Mouse (Mus musculus): ENCODE measurements around the gene Zdhhc19. TPM values are rescaled to one million over a fixed set of nuclear protein-coding genes. Genes with fewer than 3 reads are reported as not detected.

The Zdhhc19 gene
- polyA plus RNA-seq (2012; rRNA removed; ENCODE audit: low replicate concordance): not detected in 2 replicates

DNA sequence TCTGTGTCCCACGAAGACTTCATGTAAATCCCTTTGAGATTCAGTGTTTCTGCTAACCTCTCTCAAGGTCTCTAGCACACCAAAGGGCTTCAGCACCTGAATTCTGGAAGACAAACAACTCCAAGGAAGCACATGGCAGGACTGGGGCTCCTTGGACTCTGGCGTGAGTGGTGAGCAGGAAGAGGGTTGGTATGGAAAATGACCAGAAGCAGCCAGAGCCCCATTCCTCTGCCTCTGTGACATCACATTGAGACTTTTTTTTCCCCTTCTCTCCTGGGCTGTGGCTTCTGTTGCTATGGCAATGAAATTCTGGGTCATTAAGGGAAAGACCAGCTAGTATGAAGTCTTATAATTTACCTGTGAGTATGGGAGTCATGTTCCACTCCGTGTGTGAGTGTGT lies at the start of gene Zdhhc19:
Zdhhc19 (plus strand) TSS at position 301 of the 400 bp plus-strand sequence.

GRCm38 (mm10) chr16:32487234-32488111 lies 8.6 kb upstream of the Zdhhc19 start, which contains the start of gene Slc51a:
Slc51a (minus strand) TSS chr16:32487879.

GRCm38 (mm10) chr16:32608712-32609400 lies 112.8 kb downstream of the Zdhhc19 start, which contains the start of gene Tfrc:
Tfrc (plus strand) TSS chr16:32608920.

Other genes starting within 250 kb of the Zdhhc19 start
- gene Fbxo45, start 249.1 kb upstream of the Zdhhc19 start, polyA plus RNA-seq (2012; rRNA removed; ENCODE audit: low replicate concordance): 5.3 and 6.6 TPM in 2 replicates
- gene Wdr53, start 249.0 kb upstream of the Zdhhc19 start, polyA plus RNA-seq (2012; rRNA removed; ENCODE audit: low replicate concordance): 2.0 and 4.7 TPM in 2 replicates
- 9.6 TPM in 1 of 2 replicates, not detected in the other for gene Smco1, start 224.8 kb upstream of the Zdhhc19 start, polyA plus RNA-seq (2012; rRNA removed; ENCODE audit: low replicate concordance)
- gene Rnf168, start 218.8 kb upstream of the Zdhhc19 start, polyA plus RNA-seq (2012; rRNA removed; ENCODE audit: low replicate concordance): 6.2 and 7.4 TPM in 2 replicates
- gene Ubxn7, start 164.0 kb upstream of the Zdhhc19 start, polyA plus RNA-seq (2012; rRNA removed; ENCODE audit: low replicate concordance): 6.5 and 13.0 TPM in 2 replicates
- gene Tm4sf19, start 95.8 kb upstream of the Zdhhc19 start, polyA plus RNA-seq (2012; rRNA removed; ENCODE audit: low replicate concordance): 0.20 TPM in 1 of 2 replicates, not detected in the other
- gene Tctex1d2, start 76.6 kb upstream of the Zdhhc19 start, polyA plus RNA-seq (2012; rRNA removed; ENCODE audit: low replicate concordance): 2.2 and 4.4 TPM in 2 replicates
- 23.3 and 36.9 TPM in 2 replicates for gene Pcyt1a, start 65.3 kb upstream of the Zdhhc19 start, polyA plus RNA-seq (2012; rRNA removed; ENCODE audit: low replicate concordance)
- gene Slc51a, start 8.4 kb upstream of the Zdhhc19 start, polyA plus RNA-seq (2012; rRNA removed; ENCODE audit: low replicate concordance): not detected in 2 replicates
- gene Tfrc, start 112.7 kb downstream of the Zdhhc19 start, polyA plus RNA-seq (2012; rRNA removed; ENCODE audit: low replicate concordance): 3.8 and 12.2 TPM in 2 replicates
- gene Tnk2, start 147.6 kb downstream of the Zdhhc19 start, polyA plus RNA-seq (2012; rRNA removed; ENCODE audit: low replicate concordance): 159 and 240 TPM in 2 replicates
- gene Muc4, start 239.6 kb downstream of the Zdhhc19 start, polyA plus RNA-seq (2012; rRNA removed; ENCODE audit: low replicate concordance): 0.08 and 0.27 TPM in 2 replicates

Measured in mammary gland, adult 2 months (tissue).